Mouse (Mus musculus) spleen, postnatal 36 days (tissue): ENCODE data around the gene Rnh1.

Source experiments
- DNase-seq, 2 experiments: peaks; one replicate each; pipeline ENCODE4 v3.0.0; 2022; ENCODE audit warnings: low spot score in 2 of 2, mixed read lengths in 1 of 2

Rnh1 gene

GRCm38 (mm10) chr7:141172116-141173006 lies at the start of gene Rnh1:
TSS of gene Rnh1 (minus strand) at chr7:141172857.
- DNase-seq, result peak; percentile 85 to 89

GRCm38 (mm10) chr7:141222126-141222467 lies 49.4 kb upstream of the Rnh1 start:
- no peak for DNase-seq

DNA sequence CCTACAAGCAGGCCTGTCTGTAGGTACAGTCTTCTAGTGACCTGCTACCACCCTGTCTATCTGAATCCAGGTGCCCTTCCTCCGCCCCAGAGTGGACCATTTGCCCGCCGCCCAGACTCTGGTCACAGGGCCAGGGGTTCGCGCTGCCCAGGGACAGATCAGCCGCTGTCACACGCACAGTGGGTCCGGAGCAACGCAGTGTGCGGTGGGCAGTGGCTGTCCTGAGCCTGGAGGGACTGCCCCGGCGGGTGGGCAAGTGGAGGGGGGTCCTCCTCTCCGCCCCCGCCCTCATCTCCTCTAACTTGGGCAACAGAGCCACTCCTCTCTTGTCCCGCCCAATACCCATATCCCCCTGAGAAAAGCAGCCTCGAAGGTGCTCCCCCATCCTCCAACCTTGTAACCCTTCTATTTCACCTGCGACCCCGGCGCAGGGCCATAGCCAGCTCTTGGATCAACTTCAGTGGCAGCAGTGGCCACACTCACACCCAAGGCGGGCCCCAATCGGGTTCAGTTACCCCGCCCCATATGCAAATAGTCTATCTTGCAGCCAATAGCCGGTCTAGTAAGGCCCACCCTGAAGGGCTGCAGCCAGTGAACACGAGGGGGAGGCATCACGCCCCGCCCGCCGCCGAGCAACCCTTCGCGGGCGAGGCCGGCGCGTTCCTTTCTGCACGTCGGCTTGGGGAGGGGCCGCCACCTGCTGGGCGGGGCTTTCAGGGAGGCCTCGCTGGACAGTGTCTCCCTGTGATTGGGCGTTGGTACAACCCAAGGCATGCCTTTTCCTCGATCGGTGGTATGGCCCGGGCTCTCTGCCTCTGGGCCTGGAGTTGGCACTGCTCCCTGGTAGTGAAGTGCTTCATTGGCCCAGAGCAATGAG lies 48.8 kb upstream of the Rnh1 start:
- DNase-seq, result peak; percentile 94 to 97

GRCm38 (mm10) chr7:141220377-141220776 lies 47.7 kb upstream of the Rnh1 start:
- no peak for DNase-seq

GRCm38 (mm10) chr7:141219558-141220099 lies 47.0 kb upstream of the Rnh1 start:
- no peak for DNase-seq

- no peak for DNase-seq
Observed at GRCm38 (mm10) chr7:141218557-141219133, 46.0 kb upstream of the Rnh1 start.

DNA sequence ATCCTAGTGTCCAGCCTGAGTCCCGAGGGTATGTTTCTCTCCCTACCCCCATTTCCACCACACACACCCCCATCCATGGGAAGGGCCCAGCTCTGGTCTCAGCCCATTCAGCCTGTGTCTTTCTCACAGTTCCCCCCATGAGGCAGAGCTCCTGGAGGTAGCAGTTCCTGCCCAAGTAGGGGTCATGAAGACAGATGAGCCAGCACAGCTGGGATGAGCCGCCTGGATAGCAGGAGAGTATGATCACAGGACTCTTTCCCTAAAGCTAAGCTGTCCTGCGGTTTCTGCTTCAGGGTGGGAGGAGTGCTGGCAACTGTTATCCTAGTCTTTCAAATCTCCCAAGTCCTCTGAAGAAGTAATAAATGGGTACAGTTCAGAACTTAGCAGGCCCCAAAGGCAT lies 45.5 kb upstream of the Rnh1 start:
- DNase-seq, result no peak

DNA sequence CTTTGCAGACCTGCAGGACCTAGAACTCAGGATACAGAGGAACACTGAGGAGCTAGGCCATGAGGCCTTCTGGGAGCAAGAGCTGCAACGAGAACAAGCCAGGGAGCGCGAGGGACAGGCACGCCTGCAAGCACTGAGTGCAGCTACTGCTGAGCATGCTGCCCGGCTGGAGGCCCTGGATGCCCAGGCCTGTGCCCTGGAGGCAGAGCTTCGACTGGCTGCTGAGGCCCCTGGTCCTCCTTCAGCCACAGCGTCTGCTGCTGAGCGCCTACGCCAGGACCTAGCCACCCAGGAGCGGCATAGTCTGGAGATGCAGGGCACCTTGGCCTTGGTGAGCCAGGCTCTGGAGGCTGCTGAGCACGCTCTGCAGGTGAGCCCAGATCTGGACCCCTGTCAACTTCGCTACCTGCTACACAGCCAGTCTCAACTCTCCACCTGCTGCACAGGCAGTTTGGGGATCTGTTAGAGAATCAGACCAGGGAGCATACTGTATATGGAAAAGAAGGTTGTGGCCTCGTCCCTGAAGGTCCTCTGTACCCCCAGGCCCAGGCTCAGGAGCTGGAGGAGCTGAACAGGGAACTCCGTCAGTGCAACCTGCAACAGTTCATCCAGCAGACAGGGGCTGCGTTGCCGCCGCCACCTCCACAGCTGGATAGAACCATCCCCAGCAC lies 44.8 kb upstream of the Rnh1 start:
- no peak for DNase-seq

GRCm38 (mm10) chr7:141216894-141217293 lies 44.2 kb upstream of the Rnh1 start:
- DNase-seq, result no peak

DNA sequence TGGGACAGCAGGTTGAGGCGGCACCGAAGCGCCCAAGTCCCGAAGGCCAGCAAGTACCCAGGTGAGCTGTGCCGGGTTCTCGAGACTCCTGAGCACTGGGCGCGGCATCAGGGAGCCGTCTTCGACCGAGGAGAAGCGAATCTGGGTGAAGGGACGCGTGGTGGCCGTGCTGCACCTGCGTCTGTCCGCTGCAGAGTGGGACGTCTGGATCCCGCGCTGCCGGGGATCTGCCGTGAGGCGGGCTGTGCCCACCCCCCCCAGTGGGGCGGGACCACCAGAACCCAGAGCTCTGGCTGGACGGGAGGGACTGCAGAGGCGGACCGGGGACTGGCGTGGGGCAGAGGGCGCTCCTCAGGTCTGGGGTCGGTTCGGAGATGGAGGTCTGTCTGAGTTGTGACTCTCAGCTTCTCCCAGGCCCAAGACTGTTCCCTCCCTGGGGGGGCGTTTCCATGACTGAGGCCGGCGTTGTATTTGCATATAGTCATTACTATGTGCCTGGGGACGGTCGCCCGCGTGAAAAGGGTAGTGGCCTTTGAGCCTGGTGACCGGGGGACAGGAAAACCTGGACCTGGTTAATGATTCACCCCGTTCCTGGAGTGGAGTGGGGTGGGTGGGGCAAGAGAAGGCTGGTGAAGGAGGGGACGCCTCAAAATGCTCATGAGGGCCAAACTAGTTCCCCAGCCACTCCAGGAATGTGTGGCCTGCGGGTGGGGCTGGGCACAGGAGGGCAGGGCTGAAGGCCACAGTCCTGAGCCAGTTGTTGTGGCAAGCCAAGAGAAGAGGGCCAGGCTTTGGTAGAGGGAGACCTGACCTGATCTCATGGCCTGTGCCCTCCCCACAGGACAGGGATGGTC lies 43.5 kb upstream of the Rnh1 start:
- peak; percentile 55 to 69 for DNase-seq

GRCm38 (mm10) chr7:141215101-141215879 lies 42.6 kb upstream of the Rnh1 start, which contains the start of gene Rassf7:
TSS of gene Rassf7 (plus strand) at chr7:141215860.
- DNase-seq, result peak; percentile 99

GRCm38 (mm10) chr7:141214310-141214709 lies 41.7 kb upstream of the Rnh1 start:
- DNase-seq, result no peak

GRCm38 (mm10) chr7:141213605-141214235 lies 41.1 kb upstream of the Rnh1 start, which contains the start of gene Lmntd2:
TSS of gene Lmntd2 (minus strand) at chr7:141214080.
- no peak for DNase-seq

DNA sequence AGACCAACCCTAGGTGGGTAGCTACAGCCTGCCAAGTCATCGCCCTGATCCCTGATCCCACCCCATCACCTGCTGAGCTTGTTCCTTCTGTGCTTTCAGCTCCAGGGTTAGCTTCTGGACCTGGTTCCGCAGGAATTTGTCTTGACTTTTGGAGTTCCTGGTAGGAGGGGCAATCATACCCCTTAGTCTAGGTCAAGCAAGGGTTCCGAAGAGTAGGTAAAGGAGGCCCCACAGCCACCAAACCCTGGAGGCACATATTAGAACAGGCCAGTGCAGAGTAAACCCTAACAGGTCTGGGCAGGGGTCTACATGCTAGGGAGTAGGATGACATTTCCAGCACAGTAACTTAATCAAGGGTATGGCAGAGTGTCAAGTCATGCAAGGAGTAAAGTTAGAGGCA lies 40.5 kb upstream of the Rnh1 start:
- no peak for DNase-seq

GRCm38 (mm10) chr7:141210606-141211131 lies 38.0 kb upstream of the Rnh1 start:
- DNase-seq, result no peak

- no peak for DNase-seq
Observed at GRCm38 (mm10) chr7:141210137-141210536, 37.5 kb upstream of the Rnh1 start.

- peak; percentile 33 to 64 for DNase-seq
Observed at GRCm38 (mm10) chr7:141209526-141209925, 36.9 kb upstream of the Rnh1 start.

DNA sequence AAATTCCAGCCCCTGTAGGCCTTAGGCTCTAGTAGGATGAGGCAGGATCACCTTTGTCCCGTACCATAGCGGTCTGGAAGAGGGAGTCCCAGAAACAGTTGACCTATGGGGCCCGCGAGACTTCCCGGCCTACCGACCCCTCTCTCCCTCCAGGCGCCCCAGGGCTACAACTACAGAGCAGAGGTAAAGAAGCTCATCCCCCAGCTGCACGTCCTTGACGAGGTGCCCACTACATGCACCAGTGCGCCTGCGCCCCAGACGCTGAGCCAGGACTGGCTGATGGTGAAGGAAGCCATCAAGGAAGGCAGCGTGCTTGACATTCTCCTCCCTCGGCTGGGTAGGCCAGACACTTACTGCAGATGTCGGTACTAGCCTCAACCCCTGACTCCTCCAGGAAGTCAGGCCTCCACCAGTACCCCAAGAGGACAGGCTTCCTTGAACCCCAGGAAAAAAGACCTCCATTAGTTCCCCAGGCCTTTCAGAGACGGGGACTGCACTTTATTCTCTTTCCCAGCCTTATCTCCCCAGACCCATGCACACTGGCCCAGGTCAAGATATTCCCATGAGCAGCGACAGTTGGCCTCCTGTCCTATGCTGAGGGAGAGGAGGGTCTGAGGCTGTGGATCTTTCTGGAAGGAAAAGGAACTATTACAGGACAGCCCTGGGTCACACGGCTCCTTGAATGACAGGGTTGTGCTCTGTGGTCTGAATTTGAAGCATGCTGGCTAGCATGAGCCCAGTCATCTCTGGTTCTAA lies 33.7 kb upstream of the Rnh1 start:
- DNase-seq, result no peak
